Mouse (Mus musculus) E14TG2a.4 (cell line): ENCODE data around the gene Krt82.
A peak's percentile ranks its signal among the peaks of the same experiment; 100 is the strongest.

Experiments used
- H3K27me3 ChIP-seq: 2 replicates; pipeline ENCODE4 v1.6.1; 2014; ENCODE audit warnings: low read length, control low read depth; ENCODE audit not compliant: insufficient read depth
- H3K36me3 ChIP-seq: 2 replicates; pipeline ENCODE4 v1.6.1; 2014; ENCODE audit warnings: low read length, control low read depth; ENCODE audit not compliant: insufficient read depth
- H3K4me1 ChIP-seq: replicated peaks from 2 replicates; pipeline ENCODE4 v1.6.1; 2014; ENCODE audit warnings: low read depth, low read length, control low read depth
- H3K4me3 ChIP-seq: replicated peaks from 2 replicates; pipeline ENCODE4 v1.5.1; 2014; ENCODE audit warnings: mild to moderate bottlenecking, low read length
- H3K9me3 ChIP-seq: 2 replicates; pipeline ENCODE4 v1.6.1; 2014; ENCODE audit warnings: low read length, control low read depth
- CTCF ChIP-seq: conservative IDR thresholded peaks from 2 replicates; pipeline ENCODE4 v1.5.1; 2014; ENCODE audit warnings: low read length
- NANOG ChIP-seq: IDR thresholded peaks from 2 replicates; pipeline ENCODE4 v1.6.1; 2014; ENCODE audit warnings: borderline replicate concordance, low read length, mixed read lengths
- POU5F1 ChIP-seq: IDR thresholded peaks from 2 replicates; pipeline ENCODE4 v1.6.1; 2014; ENCODE audit warnings: low read length, borderline replicate concordance

Krt82 gene

GRCm38 (mm10) chr15:101562850-101563249, 12.4 kb upstream of the Krt82 start, which contains the start of gene Krt90:
Krt90 (minus strand) TSS chr15:101562950.
- Histone ChIP-seq H3K9me3 (peaks cover 8% of the 10 kb centered on the region; the same call in 1 of the 2 replicates), H3K4me1 (peaks cover 8% of the 10 kb centered on the region), H3K36me3 (no peaks in the 10 kb centered on the region), H3K27me3 (peaks cover 56% of the 10 kb centered on the region), H3K4me3 (no peak within 1 kb of the TSS)
- TF ChIP-seq POU5F1: no peak
- TF ChIP-seq CTCF: no peak
- no peak for TF ChIP-seq NANOG

- Histone ChIP-seq H3K9me3 (no peaks in the 10 kb centered on the region), H3K27me3 (peaks cover 54% of the 10 kb centered on the region), H3K4me3 (no peak overlapping the region), H3K36me3 (no peaks in the 10 kb centered on the region), H3K4me1 (peaks cover 11% of the 10 kb centered on the region)
- TF ChIP-seq CTCF: no peak
- TF ChIP-seq POU5F1: no peak
- TF ChIP-seq NANOG: peak; percentile 29; the same call in 1 of the 2 replicates
Measured at GRCm38 (mm10) chr15:101558034-101558646, 7.7 kb upstream of the Krt82 start.

GRCm38 (mm10) chr15:101553169-101553568, 2.7 kb upstream of the Krt82 start:
- TF ChIP-seq CTCF: no peak
- no peak for TF ChIP-seq POU5F1
- TF ChIP-seq NANOG: no peak
- peaks cover 56% of the 10 kb centered on the region for H3K27me3 ChIP-seq

GRCm38 (mm10) chr15:101552188-101552587, 1.7 kb upstream of the Krt82 start:
- no peak for TF ChIP-seq NANOG
- TF ChIP-seq POU5F1: no peak
- TF ChIP-seq CTCF: no peak
- H3K4me3 ChIP-seq: no peak overlapping the region
- peaks cover 7% of the 10 kb centered on the region; the same call in 1 of the 2 replicates for H3K4me1 ChIP-seq
- no peaks in the 10 kb centered on the region for H3K36me3 ChIP-seq
- no peaks in the 10 kb centered on the region for H3K9me3 ChIP-seq
- peaks cover 58% of the 10 kb centered on the region for H3K27me3 ChIP-seq

More at GRCm38 (mm10) chr15:101553169-101553568, 2.7 kb upstream of the Krt82 start:
- H3K4me1 ChIP-seq: peaks cover 10% of the 10 kb centered on the region
- no peaks in the 10 kb centered on the region for H3K9me3 ChIP-seq
- H3K4me3 ChIP-seq: no peak overlapping the region
- no peaks in the 10 kb centered on the region for H3K36me3 ChIP-seq

GRCm38 (mm10) chr15:101544478-101544877, 6.0 kb downstream of the Krt82 start:
- Histone ChIP-seq H3K9me3 (peaks cover 8% of the 10 kb centered on the region), H3K27me3 (peaks cover 21% of the 10 kb centered on the region), H3K36me3 (no peaks in the 10 kb centered on the region), H3K4me3 (no peak overlapping the region), H3K4me1 (peaks cover 15% of the 10 kb centered on the region)
- TF ChIP-seq CTCF: no peak
- no peak for TF ChIP-seq NANOG
- no peak for TF ChIP-seq POU5F1

GRCm38 (mm10) chr15:101542543-101542942, 7.9 kb downstream of the Krt82 start:
- Histone ChIP-seq H3K4me3 (no peak overlapping the region), H3K27me3 (peaks cover 5% of the 10 kb centered on the region), H3K36me3 (no peaks in the 10 kb centered on the region), H3K9me3 (peaks cover 8% of the 10 kb centered on the region), H3K4me1 (peaks cover 15% of the 10 kb centered on the region)
- TF ChIP-seq CTCF (peak; percentile 31), POU5F1 (no peak)

GRCm38 (mm10) chr15:101538580-101538900, 11.9 kb downstream of the Krt82 start:
- Histone ChIP-seq H3K4me1 (peaks cover 15% of the 10 kb centered on the region), H3K4me3 (no peak overlapping the region), H3K27me3 (peaks cover 20% of the 10 kb centered on the region), H3K36me3 (no peaks in the 10 kb centered on the region), H3K9me3 (peaks cover 15% of the 10 kb centered on the region)
- no peak for TF ChIP-seq POU5F1
- TF ChIP-seq NANOG: no peak
- no peak for TF ChIP-seq CTCF

- Histone ChIP-seq H3K9me3 (peaks cover 15% of the 10 kb centered on the region), H3K27me3 (peaks cover 18% of the 10 kb centered on the region), H3K36me3 (no peaks in the 10 kb centered on the region), H3K4me3 (no peak overlapping the region), H3K4me1 (peaks cover 15% of the 10 kb centered on the region)
- no peak for TF ChIP-seq NANOG
- TF ChIP-seq POU5F1: no peak
- TF ChIP-seq CTCF: no peak
Measured at GRCm38 (mm10) chr15:101537864-101538579, 12.4 kb downstream of the Krt82 start.
